Mouse (Mus musculus) spleen, adult 2 months (tissue): ENCODE measurements around the gene Gp1ba.

Experiments used
- CTCF ChIP-seq: fragments of 200-500 bp; IDR thresholded peaks from 2 replicates; pipeline ENCODE4 v1.5.1; 2011; ENCODE audit warnings: mild to moderate bottlenecking, inconsistent platforms; ENCODE audit not compliant: insufficient read depth, insufficient read length, insufficient replicate concordance; ENCODE audit errors: extremely low read depth
- POLR2A ChIP-seq: fragments of 200-500 bp; IDR thresholded peaks from 2 replicates; pipeline ENCODE4 v1.6.1; 2011; ENCODE audit warnings: low read depth, low read length, inconsistent platforms

DNA sequence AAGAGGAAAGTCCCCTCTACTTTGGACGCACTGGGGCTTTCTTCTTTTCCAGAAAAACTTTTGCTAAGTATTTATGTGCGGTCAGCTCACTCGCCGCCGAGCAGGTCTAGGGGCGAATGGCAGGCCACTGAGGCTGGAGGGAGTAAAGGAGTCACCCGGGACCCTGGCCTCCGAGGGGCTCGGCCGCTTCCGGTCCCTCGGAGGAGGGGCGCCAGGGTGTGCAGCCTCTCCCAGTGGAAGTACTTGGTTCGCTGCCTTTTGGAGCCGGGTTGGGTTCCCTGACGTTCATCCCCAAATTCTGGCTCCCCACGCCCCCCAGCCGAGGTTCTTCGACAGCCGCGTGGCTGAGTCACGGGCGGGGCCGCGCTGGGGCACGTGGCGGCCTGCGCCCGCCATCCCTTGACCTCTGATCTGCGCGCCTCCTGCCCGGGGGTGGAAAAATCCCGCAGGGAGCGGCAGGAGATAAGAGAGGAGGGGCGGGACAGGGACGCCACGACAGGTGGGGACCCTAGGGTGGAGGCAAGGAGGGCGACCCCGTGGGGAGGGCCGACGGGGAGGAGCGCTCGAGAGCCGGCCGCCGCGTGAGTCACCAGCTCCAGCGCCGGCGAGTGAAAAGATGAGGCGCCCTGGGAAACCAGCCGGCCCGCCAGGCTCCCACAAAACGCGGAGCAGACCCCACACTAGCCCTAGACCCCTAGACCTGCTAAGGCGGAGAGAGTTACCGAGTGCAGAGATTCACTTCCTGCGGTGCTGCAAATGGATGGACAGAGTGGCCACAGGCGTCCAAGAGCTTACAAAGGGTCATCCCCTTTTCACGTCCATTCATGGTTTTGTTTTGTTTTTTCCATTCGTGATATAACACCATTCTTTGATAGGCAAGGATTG lies 16.9 kb downstream of the Gp1ba start:
- no peak for TF ChIP-seq POLR2A
- no peak for TF ChIP-seq CTCF
